Mouse (Mus musculus) adrenal gland, adult 18-20 months (tissue): ENCODE measurements around the gene Jph3. TPM values are rescaled to one million over a fixed set of nuclear protein-coding genes. Genes with fewer than 3 reads are reported as not detected.

Source experiments
- DNase-seq, 2 experiments: peaks; one replicate each; pipeline ENCODE4 v3.0.0; 2021 to 2022; ENCODE audit warnings: low spot score in 2 of 2
- total RNA-seq, 2 experiments: library from RNA; stranded (reverse); gene quantifications; 1 replicate in 1 of 2; 2 replicates in 1 of 2; pipeline ENCODE4 v1.2.3; 2021

Jph3 gene
- total RNA-seq, 2 experiments from 2014 or later: 2.3 to 3.3 TPM

DNA sequence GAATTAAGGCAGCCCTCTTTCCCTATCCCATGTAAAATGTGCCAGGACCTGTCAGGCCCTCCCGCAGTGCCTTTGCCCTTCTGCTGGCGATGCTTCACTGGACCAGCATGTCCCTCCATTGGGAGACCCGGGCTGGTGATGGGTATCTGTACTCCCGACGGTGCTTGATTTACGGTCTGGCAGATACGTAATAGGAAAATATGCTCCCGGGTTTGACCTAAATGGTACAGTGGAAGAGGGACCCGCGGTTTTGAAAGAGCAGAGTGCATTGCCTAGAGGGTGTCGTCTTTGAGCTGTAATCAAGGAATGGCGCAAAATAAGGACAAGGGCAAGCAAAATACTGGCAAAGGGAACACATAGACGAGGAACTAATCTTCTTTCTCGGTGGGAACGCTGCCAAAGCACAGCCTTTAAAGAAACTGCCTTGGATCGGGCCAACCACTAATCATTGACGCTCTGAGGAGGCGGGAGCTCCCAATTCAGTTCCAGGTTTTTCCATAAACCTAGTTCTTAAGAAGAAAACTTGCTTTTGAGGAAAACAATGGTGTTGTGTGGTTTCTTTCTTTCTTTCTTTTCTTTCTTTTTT is 100.4 kb downstream of the Jph3 start:
- DNase-seq: peak in 1 of 2 experiments; percentile 48

DNA sequence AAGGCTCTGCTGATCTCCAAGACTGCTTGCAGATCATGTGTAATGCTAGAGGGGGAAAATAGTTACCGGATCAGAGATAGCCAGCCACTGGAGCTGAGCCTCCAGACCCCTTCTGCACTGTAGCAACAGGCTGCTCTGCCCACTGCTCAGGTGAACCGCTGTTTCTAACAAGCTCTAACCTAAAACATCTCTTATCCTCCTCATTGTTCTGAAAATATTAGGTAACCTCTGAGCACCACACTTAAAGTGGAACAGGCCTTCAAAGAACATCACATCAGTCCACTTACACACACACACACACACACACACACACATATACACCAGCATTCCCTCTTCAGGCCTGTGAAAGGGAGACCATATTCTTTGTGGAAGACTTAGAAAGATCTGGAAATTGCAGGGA is 102.6 kb downstream of the Jph3 start:
- DNase-seq: peak in 1 of 2 experiments; percentile 5

DNA sequence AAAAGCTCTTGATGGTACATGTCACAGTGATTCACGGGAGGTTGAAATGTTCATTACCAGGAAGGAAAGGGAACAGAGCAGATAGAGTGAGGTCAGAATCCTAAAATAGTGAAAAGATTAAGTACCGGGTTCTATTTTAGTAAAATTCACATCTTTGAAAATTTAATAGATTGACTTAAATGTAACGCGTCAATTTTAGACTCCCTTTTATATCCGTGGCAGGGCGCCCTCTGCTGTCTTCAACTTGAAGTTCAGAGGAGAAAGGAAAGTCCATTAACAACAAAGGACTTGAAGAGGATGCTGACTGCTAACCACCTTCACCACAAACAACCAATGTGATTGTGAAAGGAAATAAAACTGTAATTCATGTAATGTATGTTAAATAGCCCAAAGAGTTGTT is 103.1 kb downstream of the Jph3 start:
- peak; percentile 65 to 71 for DNase-seq

DNA sequence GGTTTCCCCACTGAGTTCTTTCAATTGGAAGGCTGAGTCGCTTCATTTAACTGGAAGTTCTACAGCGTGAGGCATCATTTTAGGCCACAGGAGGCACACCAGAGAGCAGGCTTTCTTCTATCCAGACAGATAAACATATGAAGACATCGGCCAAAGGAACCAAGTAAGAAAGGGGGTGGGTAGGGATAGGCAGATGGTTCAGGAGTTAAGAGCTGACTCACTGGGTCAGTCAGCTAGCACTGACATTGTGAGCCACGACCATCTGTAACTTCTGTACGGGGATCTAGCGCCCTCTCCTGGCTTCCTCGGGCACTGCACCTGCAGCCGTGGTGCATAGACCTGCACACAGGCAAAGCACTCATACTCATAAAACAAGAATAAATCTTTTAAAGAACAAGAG is 111.8 kb downstream of the Jph3 start:
- DNase-seq: peak; percentile 59 to 69

DNA sequence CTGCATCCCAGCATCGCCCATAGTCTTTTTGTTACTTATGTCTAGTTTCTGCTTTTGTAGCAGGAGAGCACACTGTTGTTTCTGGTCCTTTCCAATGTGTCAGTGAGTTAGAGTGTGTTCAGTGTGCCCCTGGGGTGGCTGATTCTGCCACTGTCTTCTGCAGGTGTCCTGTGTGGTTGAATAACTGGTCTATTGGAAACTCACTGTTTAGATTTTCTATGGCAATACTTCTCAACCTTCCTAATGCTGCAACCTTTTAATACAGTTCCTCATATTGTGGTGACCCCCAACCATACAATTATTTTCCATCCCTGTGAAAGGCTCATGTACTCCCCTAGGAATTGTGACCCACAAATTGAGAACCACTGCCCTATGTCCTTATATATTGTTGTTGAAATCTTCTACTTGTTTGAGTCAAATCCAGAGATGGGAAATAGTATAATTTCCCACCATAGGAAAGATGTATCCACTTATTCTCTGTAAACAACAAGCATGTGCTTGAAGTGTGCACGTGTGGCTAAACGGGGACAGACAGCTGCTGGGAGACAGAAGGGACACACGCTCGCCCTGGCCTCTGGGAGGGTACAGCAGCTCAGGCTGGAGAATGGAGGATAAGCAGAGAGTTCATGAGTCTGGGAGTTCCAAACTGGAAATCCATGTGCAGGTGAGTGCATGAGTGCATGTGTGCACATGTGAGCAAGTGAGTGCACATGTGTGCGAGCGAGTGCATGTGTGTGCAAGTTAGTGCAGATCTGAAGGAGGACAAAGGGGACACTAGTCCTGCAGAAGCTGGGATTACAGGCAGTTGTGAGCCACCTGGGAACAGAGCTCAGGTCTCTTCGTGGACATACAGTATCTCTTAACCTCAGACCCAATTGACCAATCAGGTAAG is 112.9 kb downstream of the Jph3 start:
- DNase-seq: peak in 1 of 2 experiments; percentile 12

DNA sequence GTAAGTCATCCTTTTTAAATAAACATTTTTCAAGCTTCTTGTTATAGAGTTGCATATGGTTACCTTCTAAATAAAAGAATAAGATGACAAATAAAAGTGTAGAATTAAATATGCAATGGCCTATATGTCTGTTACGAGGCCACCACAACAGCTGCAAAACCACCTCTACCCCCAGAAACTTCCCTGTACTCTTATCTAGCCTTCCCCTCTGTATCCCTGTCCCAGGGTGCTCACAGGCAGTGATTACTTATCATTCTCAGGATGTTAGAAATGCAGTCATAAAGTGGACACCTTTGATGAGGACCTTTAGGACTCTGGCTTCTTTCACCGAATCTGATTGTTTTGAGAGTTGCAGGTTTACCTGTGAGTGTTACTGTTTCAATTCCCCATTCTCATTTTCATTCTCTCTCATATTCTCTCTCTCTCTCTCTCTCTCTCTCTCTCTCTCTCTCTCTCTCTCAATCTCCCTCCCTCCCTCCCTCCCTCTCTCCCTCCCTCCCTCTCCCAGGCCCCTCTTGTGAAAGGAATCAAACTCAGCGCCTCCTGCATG is 113.8 kb downstream of the Jph3 start:
- DNase-seq: peak in 1 of 2 experiments; percentile 8

Other genes with a start within 250 kb of the Jph3 start
- gene 1700018B08Rik, start 185.3 kb upstream of the Jph3 start, total RNA-seq: not detected
- gene Fbxo31, start 150.8 kb upstream of the Jph3 start, total RNA-seq: 10 to 100 TPM; 33.6 to 45.0 TPM
- 100 to 1,000 TPM; 177 to 185 TPM for gene Map1lc3b, start 139.3 kb upstream of the Jph3 start, total RNA-seq
- 10 to 100 TPM; 31.8 to 34.6 TPM for gene Zcchc14, start 76.7 kb upstream of the Jph3 start, total RNA-seq
- gene Klhdc4, start 99.9 kb downstream of the Jph3 start, total RNA-seq: 10 to 100 TPM; 23.1 to 26.5 TPM
- 10 to 100 TPM; 35.3 to 48.3 TPM for gene Slc7a5, start 178.1 kb downstream of the Jph3 start, total RNA-seq
- not detected for gene Car5a, start 215.3 kb downstream of the Jph3 start, total RNA-seq
- 10 to 100 TPM; 44.8 to 48.9 TPM for gene Banp, start 220.1 kb downstream of the Jph3 start, total RNA-seq